Mouse (Mus musculus) forebrain, embryonic 14.5 days (tissue): ENCODE measurements around the gene Ostn. TPM values are rescaled to one million over a fixed set of nuclear protein-coding genes. Genes with fewer than 3 reads are reported as not detected.

Experiments used
- ATAC-seq: fragments of 200-750 bp; cut with Nextera tagmentation; 2 replicates; pipeline ENCODE4 v1.8.0; 2017; ENCODE audit warnings: mild to moderate bottlenecking, moderate library complexity
- DNase-seq: peaks from one replicate; pipeline ENCODE4 v3.0.0-alpha.2; 2015; ENCODE audit warnings: low spot score
- H3K27ac ChIP-seq: fragments of 300-500 bp; sonication (generic); 2 replicates; pipeline ENCODE4 v1.5.1; 2014; ENCODE audit warnings: low read depth, mild to moderate bottlenecking, control low read depth, low read length, moderate library complexity
- H3K27me3 ChIP-seq: fragments of 300-500 bp; sonication (generic); replicated peaks from 2 replicates; pipeline ENCODE4 v1.6.1; 2014; ENCODE audit warnings: low read length, control low read depth, mixed read lengths; ENCODE audit not compliant: control insufficient read depth, insufficient read depth
- H3K36me3 ChIP-seq: fragments of 300-500 bp; sonication (generic); 2 replicates; pipeline ENCODE4 v1.6.1; 2014; ENCODE audit warnings: low read length, control low read depth; ENCODE audit not compliant: control insufficient read depth, insufficient read depth
- H3K4me1 ChIP-seq: fragments of 300-500 bp; sonication (generic); 2 replicates; pipeline ENCODE4 v1.6.1; 2014; ENCODE audit warnings: antibody characterized with exemption, low read length, control low read depth; ENCODE audit not compliant: control insufficient read depth, insufficient read depth
- H3K4me2 ChIP-seq: fragments of 300-500 bp; sonication (generic); 2 replicates; pipeline ENCODE4 v1.6.1; 2014; ENCODE audit warnings: mild to moderate bottlenecking, control low read depth, low read length
- H3K4me3 ChIP-seq: fragments of 300-500 bp; sonication (generic); 2 replicates; pipeline ENCODE4 v1.5.1; 2014; ENCODE audit warnings: low read depth, low read length, control low read depth
- H3K9ac ChIP-seq: fragments of 300-500 bp; sonication (generic); 2 replicates; pipeline ENCODE4 v1.6.1; 2014; ENCODE audit warnings: mild to moderate bottlenecking, low read length, control low read depth, moderate library complexity
- H3K9me3 ChIP-seq: fragments of 300-500 bp; sonication (generic); replicated peaks from 2 replicates; pipeline ENCODE4 v1.6.1; 2016; ENCODE audit warnings: low read length, control low read depth, mixed read lengths; ENCODE audit not compliant: control insufficient read depth
- WGBS: fragments of 180-500 bp; shearing (Covaris S2); extraction: QIAGEN DNeasy Blood & Tissue Kit; methylation state at CpG from one replicate; pipeline ENCODE4 v1.1.7; 2014; 5-methylcytosine and 5-hydroxymethylcytosine counted together
- polyA plus RNA-seq: library from polyadenylated mRNA; unstranded; fragments of >200 nt; fragmentation: Nextera tagmentation; extraction: Ambion mirVana; gene quantifications from 2 replicates; pipeline ENCODE4 v1.2.1, GENCODE M21; 2014

Ostn gene
- polyA plus RNA-seq, 1 experiment from 2014 or later: not detected

DNA sequence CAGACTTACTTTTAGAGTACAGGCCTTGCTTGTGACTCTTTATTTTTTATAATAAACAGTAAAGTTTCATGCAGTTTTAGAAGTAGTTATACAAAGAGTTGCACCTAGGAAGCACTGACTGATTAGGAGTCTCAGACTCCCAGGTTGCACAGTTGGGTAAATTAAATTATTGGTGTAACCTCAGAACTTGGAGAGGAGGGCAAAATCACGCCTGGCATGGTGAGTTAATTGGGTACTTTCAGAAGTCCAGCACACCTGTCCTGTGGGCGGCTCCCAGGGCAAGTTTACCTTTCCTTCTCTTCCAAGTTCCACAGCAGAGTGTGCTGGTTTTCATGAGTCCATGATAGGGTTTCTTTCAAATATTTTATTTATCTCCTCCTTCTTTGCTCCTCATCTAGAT lies 84.6 kb downstream of the Ostn start:
- Histone ChIP-seq H3K27ac (no peak overlapping the region), H3K4me2 (no peak overlapping the region), H3K27me3 (no peaks in the 10 kb centered on the region), H3K9ac (no peak overlapping the region), H3K4me3 (no peak overlapping the region), H3K9me3 (no peaks in the 10 kb centered on the region; the same call in 1 of the 2 replicates), H3K36me3 (no peaks in the 10 kb centered on the region), H3K4me1 (peaks cover 18% of the 10 kb centered on the region)
- DNase-seq: no peak
- ATAC-seq: no peak
- WGBS: 88% methylated on average over 2 of the region's 2 CpGs

DNA sequence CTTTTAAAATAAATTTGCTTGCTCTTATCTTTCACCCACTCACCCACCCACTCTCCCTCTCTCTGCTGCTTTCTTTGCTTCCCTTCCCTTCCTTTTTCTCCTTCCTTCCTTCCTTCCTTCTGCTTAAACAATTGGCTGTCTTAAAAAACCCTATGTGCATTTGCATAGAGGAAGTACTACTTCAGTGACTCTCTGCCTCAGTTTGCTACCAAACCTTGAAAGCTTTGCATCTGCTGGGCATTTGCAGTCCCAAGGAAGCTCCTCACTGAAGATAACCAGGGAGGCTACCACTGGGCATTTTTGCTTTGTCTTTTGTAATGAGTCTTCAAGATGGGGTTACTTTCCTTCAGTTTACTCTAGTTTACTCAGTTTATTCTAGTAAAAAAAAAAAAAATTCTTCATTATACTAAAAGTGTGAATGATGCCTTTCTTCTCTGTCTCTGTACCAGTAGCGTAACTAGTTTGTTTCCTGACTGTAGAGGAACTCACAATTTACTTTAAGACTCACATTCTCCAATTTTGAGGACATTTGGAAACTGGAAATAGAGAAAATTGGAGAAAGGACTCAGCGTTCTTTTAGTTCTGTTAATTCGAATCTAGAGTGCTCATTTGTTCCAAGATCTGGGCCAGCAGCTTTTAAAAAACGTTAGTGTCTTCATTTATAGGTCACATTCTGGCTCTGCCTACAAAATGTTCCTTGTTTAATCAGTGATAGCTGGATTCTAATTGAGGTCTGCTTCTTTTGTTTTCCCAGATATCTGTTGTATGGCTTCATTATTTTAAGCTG lies 88.2 kb downstream of the Ostn start:
- Histone ChIP-seq H3K9ac (no peak overlapping the region), H3K4me3 (no peak overlapping the region), H3K4me2 (no peak overlapping the region), H3K36me3 (no peaks in the 10 kb centered on the region), H3K27ac (no peak overlapping the region), H3K4me1 (peaks cover 13% of the 10 kb centered on the region), H3K27me3 (no peaks in the 10 kb centered on the region), H3K9me3 (no peaks in the 10 kb centered on the region; the same call in 1 of the 2 replicates)
- no peak for ATAC-seq
- DNase-seq: no peak
- 91% methylated on average over 4 of the region's 4 CpGs for WGBS

DNA sequence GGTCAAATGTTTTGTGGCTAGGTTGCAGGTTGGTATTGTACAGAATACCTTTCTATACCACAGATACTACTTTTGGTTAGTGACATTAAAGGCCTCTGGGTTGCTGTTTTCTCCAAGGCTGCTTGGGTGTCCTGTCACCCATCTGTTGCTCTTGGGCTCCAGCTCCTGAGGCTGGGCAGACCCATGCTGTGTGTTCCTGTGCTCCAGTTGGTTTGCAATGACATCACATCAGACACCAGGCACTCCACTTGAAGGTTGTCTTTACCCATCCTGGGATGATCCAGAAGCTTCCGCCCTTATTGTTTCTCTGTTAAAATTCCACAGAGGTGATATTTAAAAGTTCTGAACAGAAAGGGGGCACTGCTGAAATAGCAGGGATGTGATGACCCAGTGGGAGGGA lies 89.7 kb downstream of the Ostn start:
- Histone ChIP-seq H3K4me2 (no peak overlapping the region), H3K27me3 (no peaks in the 10 kb centered on the region), H3K9me3 (no peaks in the 10 kb centered on the region; the same call in 1 of the 2 replicates), H3K4me1 (no peaks in the 10 kb centered on the region; the same call in none of the 2 replicates), H3K27ac (no peak overlapping the region), H3K9ac (no peak overlapping the region), H3K36me3 (no peaks in the 10 kb centered on the region), H3K4me3 (no peak overlapping the region)
- DNase-seq (no peak), ATAC-seq (no peak)
- 97% methylated on average over 1 of the region's 1 CpGs for WGBS

DNA sequence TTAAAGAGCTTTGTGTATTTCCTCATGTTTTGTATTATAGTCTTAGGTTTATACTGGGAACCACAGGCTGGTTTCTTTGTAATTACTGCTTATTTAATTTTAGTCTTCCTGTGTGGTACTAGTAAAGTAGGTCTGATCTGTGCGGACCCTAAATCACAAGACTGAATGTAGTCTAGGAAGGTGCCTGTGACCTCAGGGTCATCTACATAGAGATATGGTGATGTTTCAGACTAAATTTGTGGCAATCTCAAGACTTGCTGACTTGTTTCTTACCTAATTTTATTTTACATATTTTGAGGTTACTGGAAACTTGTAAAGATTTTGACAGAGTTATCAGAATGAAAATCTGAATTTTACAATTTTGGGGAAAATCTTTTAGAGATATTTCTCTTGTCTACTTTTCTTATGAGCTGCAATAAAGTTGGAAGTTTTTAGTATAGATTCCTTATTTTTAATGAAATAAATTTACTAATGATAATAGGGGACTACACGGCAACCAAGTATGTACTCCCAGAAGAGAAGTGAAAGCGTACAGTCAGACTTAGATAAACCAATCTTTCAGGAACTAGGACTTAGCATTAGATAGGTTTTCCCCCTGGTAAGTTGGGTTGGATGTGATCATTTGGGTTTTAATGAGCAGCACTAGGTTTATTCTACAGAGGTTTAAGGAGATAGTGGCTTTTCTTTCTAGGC lies 91.9 kb downstream of the Ostn start:
- H3K9me3 ChIP-seq: no peaks in the 10 kb centered on the region; the same call in 1 of the 2 replicates
- over 99% methylated on average over 3 of the region's 3 CpGs for WGBS
- no peak overlapping the region for H3K27ac ChIP-seq
- H3K9ac ChIP-seq: no peak overlapping the region
- H3K27me3 ChIP-seq: no peaks in the 10 kb centered on the region
- no peaks in the 10 kb centered on the region for H3K36me3 ChIP-seq
- no peaks in the 10 kb centered on the region for H3K4me1 ChIP-seq
- no peak overlapping the region for H3K4me3 ChIP-seq
- ATAC-seq (no peak), DNase-seq (no peak)
- H3K4me2 ChIP-seq: no peak overlapping the region

DNA sequence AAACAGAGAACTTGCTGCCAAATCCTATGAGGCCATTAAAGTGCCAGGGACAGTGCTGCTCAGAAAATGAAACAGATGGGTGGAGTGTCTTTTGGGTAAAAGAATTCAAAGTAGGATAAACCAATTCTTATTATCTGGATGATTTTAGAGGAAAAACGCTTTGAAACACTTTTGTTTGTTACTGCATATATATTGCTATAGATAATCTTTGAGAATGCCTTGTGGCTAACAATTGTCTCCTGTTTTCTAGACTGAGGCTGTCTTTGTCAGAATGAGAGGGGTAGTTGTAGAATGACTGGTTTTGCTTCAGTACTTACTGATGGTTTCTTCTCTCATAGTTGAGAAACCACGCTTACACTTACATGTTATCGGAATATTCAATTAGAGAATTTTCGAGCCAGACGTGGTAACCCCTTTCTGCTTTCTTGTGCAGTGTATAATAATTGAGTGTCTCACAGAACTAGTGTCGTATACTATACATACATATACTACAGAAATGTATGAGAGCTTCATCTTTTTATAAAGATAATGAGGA lies 92.5 kb downstream of the Ostn start:
- WGBS: 94% methylated on average over 6 of the region's 6 CpGs
- DNase-seq: no peak
- ATAC-seq: no peak
- Histone ChIP-seq H3K4me3 (no peak overlapping the region), H3K9me3 (no peaks in the 10 kb centered on the region; the same call in 1 of the 2 replicates), H3K27ac (no peak overlapping the region), H3K4me2 (no peak overlapping the region), H3K36me3 (no peaks in the 10 kb centered on the region), H3K4me1 (no peaks in the 10 kb centered on the region), H3K9ac (no peak overlapping the region), H3K27me3 (no peaks in the 10 kb centered on the region)

Other genes starting within 250 kb of the Ostn start
- gene Uts2b, start 62.8 kb downstream of the Ostn start, polyA plus RNA-seq: not detected in 2 replicates
- 55.1 and 71.6 TPM in 2 replicates for gene Ccdc50, start 81.4 kb downstream of the Ostn start, polyA plus RNA-seq